Mouse (Mus musculus) heart, postnatal 0 days (tissue): ENCODE data around the gene Sdf4.

ENCODE experiments used
- CTCF ChIP-seq: IDR thresholded peaks from 2 replicates; pipeline ENCODE4 v1.5.1; 2016; ENCODE audit warnings: antibody characterized with exemption, control low read depth, low read depth
- EP300 ChIP-seq: IDR thresholded peaks from 2 replicates; pipeline ENCODE4 v1.6.1; 2016; ENCODE audit warnings: antibody characterized with exemption, low read depth

DNA sequence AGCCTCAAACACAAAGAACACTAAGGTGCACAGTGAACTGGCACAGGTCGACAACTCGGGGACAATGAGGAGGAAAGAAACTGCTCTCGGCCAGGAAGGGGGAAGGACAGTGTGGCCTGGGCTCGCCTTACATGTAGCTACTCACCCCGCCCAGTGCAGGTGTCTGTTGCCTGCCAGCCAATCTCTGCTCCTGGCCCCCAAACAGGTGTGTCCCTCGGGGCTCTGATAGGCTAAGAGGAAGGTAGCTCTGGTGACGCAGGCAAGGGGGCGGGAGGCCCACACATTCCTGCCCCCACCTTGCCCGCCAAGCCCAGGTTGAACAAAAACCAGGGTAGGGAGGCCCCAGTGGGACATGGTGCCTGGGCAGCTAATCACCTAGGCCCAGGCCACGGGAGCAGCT, 67.0 kb downstream of the Sdf4 start:
- TF ChIP-seq CTCF (no peak), EP300 (no peak)
